Mouse (Mus musculus): ENCODE results near the gene Rragd.
"Not testable (repeated sequence)": the region's sequence is repeated elsewhere in the genome, so short reads cannot be mapped to it uniquely, and the experiment has no call there.

Rragd gene

DNA sequence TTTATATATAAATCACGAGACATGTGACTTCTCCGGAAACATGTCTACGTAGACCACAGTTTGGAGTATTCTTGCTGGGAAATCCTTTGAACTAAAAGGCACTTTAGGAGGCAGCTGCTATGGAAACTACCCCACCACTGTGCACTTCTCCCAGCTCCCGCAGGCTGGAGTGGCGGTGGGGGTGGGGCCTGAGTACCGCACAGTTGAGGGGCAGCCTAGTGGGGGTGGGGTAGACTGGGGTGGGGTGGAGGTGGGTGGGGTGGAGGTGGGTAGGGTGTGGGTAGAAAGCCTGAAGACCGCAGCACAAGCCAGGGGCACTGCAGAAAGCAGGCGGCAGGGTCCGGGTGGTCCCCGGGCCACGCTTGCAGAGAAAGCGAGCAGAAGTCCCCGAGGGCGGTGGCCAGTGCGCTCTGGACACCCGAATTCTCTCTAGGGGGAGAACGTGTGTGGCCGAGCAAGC is at the start of gene Rragd:
Rragd (plus strand) TSS at position 322 of the 460 bp plus-strand sequence.
- no peak for DNase-seq (ENCODE audit: low spot score)

DNA sequence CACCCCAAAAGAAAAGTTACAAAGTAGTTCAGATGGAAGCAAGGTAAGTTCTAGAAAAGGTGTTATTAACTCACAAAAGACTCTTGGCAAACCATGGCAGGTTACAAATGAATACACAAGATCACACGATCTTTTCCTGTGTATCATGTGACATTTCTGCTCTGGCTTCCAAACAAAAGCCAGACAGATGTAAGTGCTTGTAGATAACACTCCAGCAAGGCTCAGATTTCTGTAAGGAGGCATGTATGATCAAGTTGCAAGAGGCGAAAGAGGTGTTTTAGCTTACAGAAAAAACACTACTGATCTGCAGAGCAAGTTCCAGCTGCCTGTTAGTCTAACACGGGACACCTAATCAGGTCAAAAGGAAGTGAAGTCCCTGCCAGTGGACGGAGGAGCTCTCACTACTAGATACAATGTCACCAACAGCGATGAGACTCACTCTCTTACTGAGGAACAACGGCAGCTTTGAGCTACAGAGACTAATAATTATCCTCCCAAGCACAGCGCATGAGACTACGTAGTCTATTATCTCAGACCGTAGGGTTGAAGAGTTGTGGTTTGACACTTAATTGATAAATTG is 46.0 kb upstream of the Rragd start:
- no peak for DNase-seq (ENCODE audit: low spot score)

DNA sequence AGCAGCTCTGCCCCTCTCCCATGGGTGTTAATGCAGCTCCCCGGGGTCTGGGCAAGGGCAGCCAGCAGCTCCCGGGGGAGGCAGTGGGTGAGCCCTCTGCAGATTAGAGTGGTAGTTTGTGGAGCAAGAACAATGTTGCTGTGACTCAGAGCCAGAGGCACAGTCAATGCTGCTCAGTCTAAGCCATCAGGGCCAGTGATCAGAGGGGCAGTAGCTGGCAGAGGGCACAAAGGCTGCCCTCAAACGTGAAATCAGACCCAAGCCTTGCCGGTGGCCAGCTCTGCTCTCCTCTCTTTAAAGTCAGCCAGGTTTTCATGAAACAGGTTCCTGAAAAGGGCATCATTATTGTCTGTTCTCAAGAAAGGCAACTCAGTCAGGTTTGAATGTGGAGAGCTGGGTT is 43.3 kb upstream of the Rragd start:
- no peak for DNase-seq (ENCODE audit: low spot score)

DNA sequence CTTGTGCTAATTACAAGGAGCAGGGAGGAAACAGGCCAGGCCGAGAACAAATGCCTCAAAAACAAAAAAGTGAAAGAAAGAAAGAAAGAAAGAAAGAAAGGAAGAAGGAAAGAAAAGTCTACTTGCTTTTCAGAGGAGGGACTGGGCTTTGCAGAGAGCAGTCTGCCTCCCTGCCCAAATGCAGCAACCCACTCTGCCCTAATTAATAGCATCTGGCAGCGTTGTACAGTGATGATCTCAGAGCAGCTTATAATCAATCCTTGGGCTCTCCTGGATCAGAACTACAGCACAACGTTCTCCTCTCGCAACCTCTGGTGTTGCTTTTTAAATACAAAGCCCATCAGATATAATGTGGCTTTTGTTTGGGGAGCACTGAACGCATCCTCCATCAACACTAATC is 42.9 kb upstream of the Rragd start:
- no peak for DNase-seq (ENCODE audit: low spot score)

DNA sequence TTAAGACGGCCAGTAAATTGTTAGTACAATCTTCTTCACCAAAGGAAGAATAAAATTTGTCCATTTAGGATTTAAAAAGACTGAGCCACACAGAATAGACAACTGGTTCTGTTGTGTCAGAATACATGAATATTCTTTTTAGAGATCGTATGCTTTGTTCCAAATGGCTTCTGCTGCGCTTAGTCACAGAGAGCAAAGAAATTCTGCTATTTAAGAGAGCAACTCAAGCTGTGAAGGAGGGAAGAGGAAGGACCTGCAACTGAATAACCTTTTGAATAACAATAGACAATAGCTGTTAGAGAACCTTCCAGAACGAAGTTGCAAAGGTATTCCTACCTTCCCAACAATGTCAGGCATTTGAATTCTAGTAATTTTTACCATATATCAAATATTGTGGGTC is 41.9 kb upstream of the Rragd start:
- DNase-seq (ENCODE audit: low spot score) = no peak

DNA sequence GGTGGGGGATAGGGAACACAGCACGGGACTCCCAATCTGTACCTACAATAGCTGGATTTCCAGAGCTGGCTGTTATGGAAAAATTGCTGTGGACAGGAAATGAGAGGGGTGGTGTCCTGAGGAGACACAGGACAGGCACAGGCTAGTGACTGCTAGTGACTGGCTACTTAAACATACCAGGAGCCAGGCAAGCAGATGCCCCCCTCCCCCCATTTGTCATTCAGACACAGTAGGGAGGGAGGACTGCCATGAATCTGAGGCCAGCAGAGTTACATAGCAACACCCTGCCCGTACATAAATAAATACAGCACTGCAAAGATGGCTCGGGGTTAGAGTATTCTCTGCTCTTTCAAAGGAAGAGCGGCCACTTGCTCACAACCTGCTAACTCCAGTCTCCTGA is 35.2 kb upstream of the Rragd start:
- no peak for DNase-seq (ENCODE audit: low spot score)

DNA sequence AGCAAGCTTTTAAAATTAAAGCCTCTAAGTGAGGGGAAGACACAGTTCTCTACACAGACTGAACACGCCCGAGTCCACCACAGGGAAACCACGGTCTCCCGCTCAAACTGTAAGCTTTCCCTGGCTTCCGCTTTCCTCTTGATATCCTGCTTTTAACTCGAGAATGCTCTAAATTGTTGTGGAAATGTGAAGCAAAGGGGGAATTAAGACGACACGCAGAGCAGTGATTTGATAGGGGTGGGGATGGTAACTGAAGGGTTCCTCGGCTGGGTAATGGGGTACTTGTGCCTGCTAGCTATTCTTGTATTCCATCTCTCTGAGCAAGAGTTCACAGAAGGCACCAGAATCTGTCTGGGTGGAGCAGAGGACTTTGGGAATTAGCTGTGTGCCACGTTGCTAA is 34.1 kb upstream of the Rragd start:
- DNase-seq (ENCODE audit: low spot score) = no peak

DNA sequence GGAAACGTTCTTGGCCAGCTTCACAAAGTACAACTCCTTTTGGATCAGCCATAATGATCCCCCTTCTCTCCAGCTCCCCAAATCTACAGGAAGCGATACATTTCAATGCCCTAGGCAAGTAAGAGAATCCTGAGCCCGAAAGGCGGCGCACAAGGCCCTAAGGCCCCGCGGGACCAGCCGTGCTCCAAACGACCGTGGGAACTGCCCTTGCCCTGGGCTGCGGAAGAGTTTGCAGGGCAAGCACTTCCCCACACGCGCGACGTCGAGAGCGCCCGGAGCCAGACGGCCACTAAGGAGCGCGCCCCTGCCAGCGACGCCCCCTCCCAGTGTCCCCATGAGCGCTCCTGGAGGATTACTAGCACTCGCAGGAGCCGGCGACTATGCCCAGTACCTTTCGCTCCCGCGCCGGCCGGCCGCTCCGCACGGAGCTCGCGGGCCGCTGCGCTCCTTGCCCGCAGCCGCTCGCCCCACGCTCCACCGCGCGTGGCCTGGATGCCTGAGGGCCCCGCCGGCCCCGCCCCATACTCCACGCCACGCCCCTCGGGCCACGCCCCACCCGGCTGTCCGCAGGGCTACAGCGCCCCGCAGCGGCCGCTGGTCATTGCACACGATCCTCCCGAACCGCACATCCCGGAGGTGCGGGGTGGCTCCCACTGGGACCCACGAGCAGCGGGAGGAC is 32.3 kb upstream of the Rragd start, which contains the start of gene Ankrd6:
Ankrd6 (minus strand) TSS at position 486 of the 679 bp plus-strand sequence.
- peak; percentile 31 for DNase-seq (ENCODE audit: low spot score)

DNA sequence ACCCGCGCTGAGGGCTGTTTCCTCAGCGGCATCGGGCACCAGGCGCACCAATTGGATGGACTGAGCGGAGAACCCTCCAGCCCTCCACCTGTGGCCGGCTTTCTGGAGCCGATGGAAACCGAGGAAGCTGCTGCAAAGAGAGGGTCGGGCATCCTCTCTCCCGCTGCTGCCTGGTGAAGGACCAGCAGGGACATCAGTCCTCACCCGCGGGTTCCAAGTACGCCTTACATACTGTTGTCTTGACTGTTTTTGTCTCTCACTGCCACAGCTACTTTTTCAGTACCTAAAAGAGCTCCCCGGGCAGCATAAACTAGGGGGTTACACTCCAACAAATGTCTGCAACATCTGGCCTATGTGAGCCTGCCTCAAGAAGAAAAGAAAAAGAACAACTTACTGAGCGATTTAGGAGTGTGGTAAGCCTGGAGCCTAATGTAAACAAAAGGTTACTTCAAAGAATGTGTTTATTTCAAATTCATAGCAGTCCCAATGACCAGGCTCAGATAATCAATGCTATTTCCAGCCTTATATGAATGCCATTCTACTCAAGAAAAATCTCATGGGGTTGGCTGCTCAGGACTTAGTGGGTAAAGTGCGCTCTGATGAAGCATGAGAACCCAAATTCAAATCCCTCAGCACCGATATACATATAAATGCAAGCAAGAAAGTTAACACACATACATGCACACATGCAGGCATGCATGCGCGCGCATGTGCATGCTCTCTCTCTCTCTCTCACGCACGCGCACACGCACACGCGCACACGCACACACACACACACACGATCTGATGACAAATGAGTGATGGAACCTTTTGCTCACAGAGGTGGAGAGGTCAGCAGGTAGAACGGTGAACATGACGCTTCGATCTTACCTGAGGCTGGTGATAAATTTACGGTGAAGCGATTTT is 31.5 kb upstream of the Rragd start:
- DNase-seq (ENCODE audit: low spot score) = no peak

DNA sequence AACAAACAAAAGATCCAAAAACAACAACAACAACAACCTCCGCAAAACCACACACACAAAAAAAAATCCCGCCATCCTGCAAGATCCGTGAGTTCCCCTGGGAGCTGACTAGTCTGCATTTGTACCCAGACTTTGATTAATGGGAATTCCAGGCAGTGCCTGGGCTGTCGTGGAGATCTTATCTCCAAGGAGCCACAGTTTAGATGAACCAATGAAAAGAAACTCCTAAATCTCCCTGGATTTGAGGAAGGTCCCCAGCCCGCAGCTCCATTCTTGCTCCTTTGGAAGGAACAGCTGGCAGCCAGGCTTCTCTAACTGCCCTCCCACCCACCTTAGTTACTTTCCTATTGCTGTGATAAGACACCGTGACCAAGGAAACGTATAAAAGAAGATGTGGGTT is 30.2 kb upstream of the Rragd start:
- DNase-seq (ENCODE audit: low spot score) = no peak

DNA sequence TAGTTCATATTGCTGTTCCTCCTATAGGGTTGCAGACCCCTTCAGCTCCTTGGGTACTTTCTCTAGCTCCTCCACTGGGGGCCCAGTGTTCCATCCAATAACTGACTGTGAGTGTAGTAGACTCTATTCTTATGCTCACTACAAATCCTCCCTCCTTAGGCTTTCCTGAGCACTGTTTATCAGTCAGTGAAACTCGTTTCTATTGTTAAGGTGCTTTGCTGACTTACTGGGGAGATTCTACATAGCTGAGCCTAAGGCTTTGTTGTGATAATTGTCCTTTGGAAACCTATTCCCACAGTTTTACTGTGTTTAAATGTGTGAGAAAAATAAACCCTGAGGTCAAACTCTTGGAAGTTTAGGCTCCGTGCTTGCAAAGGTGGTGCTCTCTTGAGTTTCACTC is 26.4 kb upstream of the Rragd start:
- no peak for DNase-seq (ENCODE audit: low spot score)

DNA sequence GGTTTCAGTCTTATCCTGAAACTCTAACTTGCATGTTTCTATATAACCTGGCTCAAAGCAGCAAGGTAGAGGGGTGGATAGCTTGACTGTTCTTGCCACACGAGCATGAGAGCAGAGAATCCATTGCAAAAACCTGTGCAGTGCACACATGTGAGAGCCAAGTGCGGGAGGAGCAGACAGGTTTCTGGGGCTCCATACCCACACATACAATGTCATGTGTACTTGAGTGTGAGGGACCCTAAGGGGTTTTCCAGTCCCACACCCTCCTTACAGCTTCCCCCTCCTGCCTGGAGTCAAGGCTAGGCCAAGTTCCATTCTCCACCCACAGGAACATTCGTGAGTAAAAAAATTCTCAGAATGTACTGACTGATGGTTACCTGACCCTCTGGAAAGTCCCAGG is 21.4 kb upstream of the Rragd start:
- DNase-seq (ENCODE audit: low spot score) = no peak

DNA sequence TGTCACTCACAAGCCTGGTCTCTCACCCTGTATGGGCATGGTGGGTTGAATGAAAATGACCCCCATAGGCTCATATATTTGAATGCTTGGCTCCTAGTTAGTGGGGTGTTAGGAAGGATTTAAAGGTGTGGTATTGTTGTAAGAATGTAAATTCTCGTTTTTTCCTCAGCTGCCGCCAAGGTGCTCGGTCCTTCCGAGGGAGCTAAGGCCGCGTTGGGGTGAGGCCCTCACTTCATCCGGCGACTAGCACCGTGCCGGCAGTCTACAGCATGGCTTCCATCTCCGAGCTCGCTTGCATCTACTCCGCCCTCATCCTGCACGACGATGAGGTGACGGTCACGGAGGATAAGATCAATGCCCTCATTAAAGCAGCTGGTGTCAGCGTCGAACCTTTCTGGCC is 18.2 kb upstream of the Rragd start:
- not testable (repeated sequence) for DNase-seq (ENCODE audit: low spot score)

DNA sequence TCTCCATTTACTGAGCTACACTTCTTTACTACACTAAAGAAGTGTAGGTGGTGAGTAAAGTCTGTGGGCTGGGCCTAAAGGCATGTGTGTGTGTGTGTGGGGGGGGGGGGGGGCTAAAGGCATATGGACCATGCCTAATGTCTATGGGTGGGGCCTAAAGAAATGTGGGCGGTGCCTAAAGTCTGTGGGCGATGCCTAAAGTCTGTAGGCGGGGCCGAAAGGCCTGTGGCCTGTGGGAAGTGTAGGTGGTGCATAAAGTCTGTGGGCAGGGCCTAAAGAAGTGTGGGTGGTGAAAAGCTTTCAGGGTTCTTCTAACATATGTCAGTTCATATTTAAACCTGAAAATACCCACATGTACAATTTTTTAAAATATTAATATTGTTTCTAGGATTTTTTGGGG is 5.5 kb upstream of the Rragd start:
- no peak for DNase-seq (ENCODE audit: low spot score)

DNA sequence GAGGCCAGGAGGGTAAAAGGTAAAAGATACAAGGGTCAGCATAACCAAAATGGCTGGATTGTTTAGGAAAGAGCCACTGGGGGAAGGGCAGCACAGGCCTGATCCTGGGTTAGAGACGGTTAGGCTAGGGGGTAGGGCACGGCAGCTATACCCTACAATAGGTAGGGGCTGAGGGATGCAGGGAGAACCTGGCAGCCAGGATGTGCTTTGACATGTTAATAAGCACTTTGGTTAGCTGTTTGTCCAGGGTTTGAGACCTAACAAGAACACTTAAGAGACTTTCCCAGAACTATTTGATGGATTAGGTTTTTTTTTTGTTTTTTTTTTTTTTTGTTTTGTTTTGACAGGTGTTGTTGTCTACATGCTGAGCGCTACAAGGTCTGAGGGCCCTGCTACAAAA is 2.8 kb upstream of the Rragd start:
- DNase-seq (ENCODE audit: low spot score) = no peak

DNA sequence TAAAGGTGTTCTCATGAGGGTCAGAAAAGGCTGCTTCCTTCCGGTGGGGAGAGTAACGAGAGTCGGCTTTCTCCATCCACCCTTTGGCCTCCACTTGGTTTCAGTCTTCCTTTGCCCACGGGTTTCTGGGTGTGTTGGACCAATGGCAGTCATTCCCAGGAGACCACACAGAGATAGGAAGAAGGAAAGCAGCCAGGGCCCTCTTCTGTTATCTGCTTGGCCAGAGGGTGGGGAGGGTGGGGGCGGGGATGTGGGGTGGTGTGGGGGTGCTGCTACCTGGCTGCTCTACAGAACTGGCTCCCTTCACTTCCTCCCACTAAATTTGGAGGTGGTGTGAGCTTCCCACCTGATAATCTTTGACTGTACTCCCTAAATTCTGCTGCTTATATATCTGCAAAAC is 1.2 kb upstream of the Rragd start:
- no peak for DNase-seq (ENCODE audit: low spot score)

DNA sequence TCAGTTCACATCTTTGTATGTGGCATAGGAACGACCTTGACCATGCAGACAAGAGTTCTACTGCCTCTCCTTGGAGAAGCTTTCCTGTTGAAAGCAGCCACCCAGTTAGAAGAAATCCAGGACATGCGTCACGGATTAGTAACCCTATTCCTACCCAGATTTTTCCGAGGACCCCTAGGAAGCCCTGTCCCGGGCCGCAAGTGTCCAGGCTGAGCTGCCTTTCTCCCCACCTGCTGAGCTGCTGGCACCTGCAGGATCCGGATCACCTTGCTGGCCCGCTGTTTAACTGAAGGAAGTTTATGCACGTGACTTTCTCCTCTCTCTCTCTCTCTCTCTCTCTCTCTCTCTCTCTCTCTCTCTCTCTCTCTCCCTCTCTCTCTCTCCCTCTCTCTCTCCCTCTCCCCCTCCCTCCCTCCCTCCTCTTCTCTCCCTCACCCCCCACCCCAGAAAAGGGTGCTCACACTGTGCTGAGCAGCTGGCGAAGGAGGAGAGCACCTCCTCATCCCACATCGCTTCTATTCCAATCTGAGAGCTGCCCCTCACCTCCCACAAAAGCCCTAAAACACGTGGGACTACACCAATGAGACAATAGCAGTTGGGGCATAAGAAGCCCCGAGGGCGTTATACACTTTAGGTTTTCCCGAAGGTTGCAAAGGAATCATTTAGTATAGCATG is 659 bp upstream of the Rragd start:
- DNase-seq (ENCODE audit: low spot score) = no peak

DNA sequence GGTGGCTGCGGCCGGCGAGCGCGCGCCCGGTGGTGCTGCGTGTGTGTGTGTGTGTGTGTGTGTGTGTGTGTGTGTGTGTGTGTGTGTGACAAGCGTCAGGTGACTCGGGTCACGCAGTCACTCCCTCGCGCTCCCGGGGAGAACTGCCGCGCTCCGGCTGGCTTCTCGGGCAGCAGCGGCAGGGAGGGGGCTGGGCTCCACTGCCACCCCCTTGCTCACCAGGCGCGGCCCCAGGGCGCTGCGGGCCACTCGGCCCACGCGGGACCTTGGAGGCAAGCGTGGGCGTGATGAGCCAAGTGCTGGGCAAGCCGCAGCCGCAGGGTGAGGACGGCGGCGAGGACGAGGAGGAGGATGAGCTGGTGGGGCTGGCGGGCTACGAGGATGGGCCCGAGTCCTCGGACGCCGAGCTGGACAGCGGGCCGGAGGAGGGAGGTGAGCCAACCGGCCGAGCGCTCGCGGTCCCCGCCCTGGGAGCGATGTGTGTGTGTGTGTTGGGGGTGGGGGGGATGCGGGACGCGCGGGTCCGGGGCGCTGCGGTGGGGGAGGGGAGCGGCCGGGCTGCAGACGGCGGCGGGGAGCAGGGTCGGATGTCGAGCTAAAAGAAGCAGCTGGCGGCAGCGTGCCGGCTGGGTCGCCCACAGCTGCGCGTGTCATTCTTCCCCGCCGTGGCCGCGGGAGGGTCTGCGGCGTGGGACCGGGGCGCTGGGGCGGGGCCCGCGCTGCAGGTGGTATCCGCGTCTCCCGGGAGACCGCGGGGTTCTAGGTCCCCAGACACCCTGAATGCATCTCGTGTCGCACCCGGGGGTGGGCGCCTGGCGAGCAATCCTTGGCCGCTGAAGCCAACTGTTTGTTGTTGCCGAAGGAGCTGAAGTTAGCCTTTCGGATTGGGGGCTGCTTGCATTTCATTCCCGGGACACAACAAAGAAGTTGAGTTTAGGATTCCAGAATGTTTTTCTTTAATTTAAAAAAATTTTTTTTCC is 629 bp downstream of the Rragd start:
- peak; percentile 35 for DNase-seq (ENCODE audit: low spot score)

DNA sequence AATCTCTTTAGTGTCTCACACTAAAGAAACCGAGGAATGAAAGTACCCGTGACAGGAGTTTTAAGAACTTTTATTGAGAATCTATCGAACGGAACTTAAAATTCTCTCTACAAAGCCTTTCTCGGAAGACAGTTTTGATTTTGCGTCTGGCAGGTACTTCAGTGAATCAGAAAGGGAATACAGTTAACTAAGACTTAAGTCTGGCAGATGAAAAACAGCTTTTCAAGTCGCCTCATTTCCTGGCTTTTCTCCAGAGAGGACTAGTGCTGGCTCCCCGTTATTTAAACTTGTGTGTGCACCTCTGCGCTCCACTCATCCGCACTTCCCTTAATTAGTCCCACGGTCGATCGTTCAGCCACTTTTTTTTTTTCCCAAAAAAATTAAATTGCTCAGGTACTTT is 1.4 kb downstream of the Rragd start:
- DNase-seq (ENCODE audit: low spot score) = no peak

DNA sequence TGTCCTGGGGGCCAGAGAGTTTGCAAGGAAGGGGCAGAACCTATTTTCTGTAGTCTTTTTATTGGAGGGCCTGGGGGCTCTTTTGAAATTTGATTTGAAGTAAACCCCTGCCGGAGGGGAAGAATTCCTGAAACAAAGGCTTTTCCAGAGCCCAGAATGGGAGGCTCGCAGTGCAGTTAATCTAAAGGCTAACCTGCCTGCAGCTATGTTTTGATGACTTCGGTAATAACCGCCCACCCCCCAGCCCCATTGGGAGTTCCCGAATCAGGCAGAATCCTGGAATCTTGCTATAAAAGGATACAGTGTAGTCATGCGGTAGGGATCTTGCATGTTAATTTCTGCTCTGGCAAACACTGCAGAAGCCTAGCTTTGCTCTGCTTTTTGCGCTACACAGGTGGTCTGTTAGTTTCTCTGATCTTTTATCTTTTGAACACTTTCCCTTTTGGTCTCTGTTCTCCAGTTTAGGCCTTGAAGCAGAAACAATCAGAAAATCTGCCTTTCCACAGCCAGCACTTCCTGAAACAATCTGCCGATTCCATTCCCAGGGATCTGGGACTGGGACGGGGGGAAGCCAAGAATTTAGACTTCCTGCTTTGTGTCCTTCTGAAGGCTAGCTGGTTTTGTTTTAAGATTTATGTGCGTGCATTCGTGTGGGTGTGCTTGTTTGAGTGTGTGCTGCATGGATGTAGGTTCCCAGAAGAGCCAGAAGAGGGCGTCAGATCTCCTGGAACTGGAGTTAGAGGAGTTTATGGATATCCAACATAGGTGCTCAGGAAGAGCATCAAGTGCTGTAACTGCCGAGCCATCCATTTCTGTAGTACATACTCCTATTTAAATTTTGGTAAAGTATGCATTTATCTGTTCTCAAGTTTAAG is 2.2 kb downstream of the Rragd start:
- no peak for DNase-seq (ENCODE audit: low spot score)

Data from ovary, adult 18-20 months (tissue).